Mouse (Mus musculus) heart, postnatal 0 days (tissue): Measurements from ENCODE around the gene Fgfr2. TPM values are rescaled to one million over a fixed set of nuclear protein-coding genes. Genes with fewer than 3 reads are reported as not detected.

Experiments used
- ATAC-seq: fragments of 200-750 bp; cut with Nextera tagmentation; 2 replicates; pipeline ENCODE4 v1.8.0; 2017; ENCODE audit warnings: low read depth, moderate number of reproducible peaks, moderate library complexity; ENCODE audit not compliant: insufficient read depth
- DNase-seq: peaks from one replicate; pipeline ENCODE4 v3.0.0-alpha.2; 2016; ENCODE audit warnings: low spot score
- H3K27ac ChIP-seq: fragments of 300-500 bp; sonication (generic); 2 replicates; pipeline ENCODE4 v1.5.1; 2014; ENCODE audit warnings: low read depth, mild to moderate bottlenecking
- H3K27me3 ChIP-seq: fragments of 300-500 bp; sonication (generic); 2 replicates; pipeline ENCODE4 v1.6.1; 2014; ENCODE audit warnings: low read length, mixed read lengths; ENCODE audit not compliant: control insufficient read depth, insufficient read depth
- H3K36me3 ChIP-seq: fragments of 300-500 bp; sonication (generic); replicated peaks from 2 replicates; pipeline ENCODE4 v1.6.1; 2014; ENCODE audit warnings: low read length, mixed read lengths; ENCODE audit not compliant: control insufficient read depth, insufficient read depth
- H3K4me1 ChIP-seq: fragments of 300-500 bp; sonication (generic); 2 replicates; pipeline ENCODE4 v1.6.1; 2014; ENCODE audit warnings: antibody characterized with exemption; ENCODE audit not compliant: control insufficient read depth, insufficient read depth
- H3K4me2 ChIP-seq: fragments of 300-500 bp; sonication (generic); 2 replicates; pipeline ENCODE4 v1.6.1; 2014; ENCODE audit warnings: low read depth, mild to moderate bottlenecking, low read length, moderate library complexity
- H3K4me3 ChIP-seq: fragments of 300-500 bp; sonication (generic); 2 replicates; pipeline ENCODE4 v1.5.1; 2014; ENCODE audit warnings: low read depth, low read length
- H3K9ac ChIP-seq: fragments of 300-500 bp; sonication (generic); replicated peaks from 2 replicates; pipeline ENCODE4 v1.6.1; 2014; ENCODE audit warnings: low read depth, low read length, mixed read lengths
- H3K9me3 ChIP-seq: fragments of 300-500 bp; sonication (generic); replicated peaks from 2 replicates; pipeline ENCODE4 v1.6.1; 2016; ENCODE audit warnings: low read length; ENCODE audit not compliant: control insufficient read depth
- CTCF ChIP-seq: IDR thresholded peaks from 2 replicates; pipeline ENCODE4 v1.5.1; 2016; ENCODE audit warnings: antibody characterized with exemption, control low read depth, low read depth
- EP300 ChIP-seq: IDR thresholded peaks from 2 replicates; pipeline ENCODE4 v1.6.1; 2016; ENCODE audit warnings: antibody characterized with exemption, low read depth
- WGBS: fragments of 180-500 bp; shearing (Covaris S2); extraction: QIAGEN DNeasy Blood & Tissue Kit; methylation state at CpG from one replicate; pipeline ENCODE4 v1.1.7; 2014; 5-methylcytosine and 5-hydroxymethylcytosine counted together
- polyA plus RNA-seq: library from polyadenylated mRNA; unstranded; fragments of >200 nt; fragmentation: Nextera tagmentation; extraction: Ambion mirVana; gene quantifications from 2 replicates; pipeline ENCODE4 v1.2.1, GENCODE M21; 2015
- total RNA-seq: library from RNA; depleted of rRNA; stranded (reverse); fragments of >200 nt; gene quantifications from 2 replicates; pipeline ENCODE4 v1.2.3, GENCODE M21; 2014; ENCODE audit warnings: low replicate concordance

The Fgfr2 gene
- total and polyA plus RNA-seq, 2 experiments from 2014 or later = 3.8 to 11.5 TPM

DNA sequence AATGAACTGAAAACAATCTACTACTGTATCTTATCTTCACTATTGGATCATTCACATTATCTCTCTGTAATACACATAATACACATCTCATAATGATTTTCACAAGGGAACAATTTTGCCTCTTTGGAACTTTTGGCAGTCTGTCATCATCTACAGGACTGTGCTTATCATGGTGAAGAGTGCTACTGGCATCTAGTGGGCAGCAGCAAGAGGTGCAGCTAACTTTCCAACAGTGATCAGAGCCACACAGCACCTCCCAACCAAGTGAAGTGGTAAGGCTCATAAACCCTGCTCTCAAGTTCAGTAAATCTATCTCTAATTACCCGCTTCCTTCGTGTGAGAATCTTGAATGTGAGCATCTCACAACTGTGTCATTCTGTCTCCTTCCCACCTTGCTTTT lies 2647.2 kb downstream of the Fgfr2 start:
- DNase-seq (peak; percentile 72), ATAC-seq (no peak)
- TF ChIP-seq CTCF = peak; percentile 98
- no peak for TF ChIP-seq EP300
- H3K9me3 ChIP-seq = no peaks in the 10 kb centered on the region
- no peak overlapping the region for H3K4me2 ChIP-seq
- 37% methylated on average over 2 of the region's 2 CpGs for WGBS
- no peak overlapping the region for H3K9ac ChIP-seq
- H3K27ac ChIP-seq = no peak overlapping the region
- no peak overlapping the region for H3K4me3 ChIP-seq
- no peaks in the 10 kb centered on the region for H3K4me1 ChIP-seq
- no peaks in the 10 kb centered on the region for H3K27me3 ChIP-seq
- peaks cover 15% of the 10 kb centered on the region for H3K36me3 ChIP-seq

- Histone ChIP-seq H3K4me3 (no peak overlapping the region), H3K27ac (no peak overlapping the region), H3K4me2 (no peak overlapping the region), H3K9ac (no peak overlapping the region), H3K36me3 (0 out of 2 replicates have a peak, but pooled peaks cover 10% of the 10 kb centered on the region), H3K4me1 (no peaks in the 10 kb centered on the region), H3K27me3 (no peaks in the 10 kb centered on the region), H3K9me3 (no peaks in the 10 kb centered on the region)
- no peak for ATAC-seq
- no peak for TF ChIP-seq EP300
- no peak for TF ChIP-seq CTCF
- DNase-seq = no peak
- 80% methylated on average over 3 of the region's 3 CpGs for WGBS
Observed at GRCm38 (mm10) chr7:130473881-130474280, 2649.3 kb downstream of the Fgfr2 start.

DNA sequence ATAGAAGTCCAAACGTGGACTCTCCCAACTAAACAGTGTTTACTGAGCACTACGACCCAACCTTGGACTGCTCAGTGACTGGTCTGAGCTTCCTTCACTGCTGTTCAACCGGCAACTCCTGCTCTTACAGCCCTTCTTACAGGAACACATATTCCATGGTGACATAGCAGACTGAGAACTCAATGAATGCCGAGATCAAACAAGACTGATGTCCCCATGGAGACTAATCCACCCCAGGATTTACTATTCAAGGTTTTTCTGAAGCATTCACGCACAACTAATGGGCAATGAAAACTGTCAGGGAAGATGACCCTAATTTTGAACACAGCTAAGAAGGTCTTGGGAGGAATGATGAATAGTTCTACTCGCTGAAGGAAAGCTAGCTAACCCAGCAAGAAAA lies 2650.5 kb downstream of the Fgfr2 start:
- Histone ChIP-seq H3K9ac (no peak overlapping the region), H3K9me3 (no peaks in the 10 kb centered on the region), H3K4me2 (no peak overlapping the region), H3K27ac (no peak overlapping the region), H3K4me1 (no peaks in the 10 kb centered on the region), H3K27me3 (no peaks in the 10 kb centered on the region), H3K36me3 (0 out of 2 replicates have a peak, but pooled peaks cover 11% of the 10 kb centered on the region), H3K4me3 (no peak overlapping the region)
- WGBS = 86% methylated on average over 6 of the region's 6 CpGs
- DNase-seq (no peak), ATAC-seq (no peak)
- TF ChIP-seq EP300 (no peak), CTCF (no peak)

DNA sequence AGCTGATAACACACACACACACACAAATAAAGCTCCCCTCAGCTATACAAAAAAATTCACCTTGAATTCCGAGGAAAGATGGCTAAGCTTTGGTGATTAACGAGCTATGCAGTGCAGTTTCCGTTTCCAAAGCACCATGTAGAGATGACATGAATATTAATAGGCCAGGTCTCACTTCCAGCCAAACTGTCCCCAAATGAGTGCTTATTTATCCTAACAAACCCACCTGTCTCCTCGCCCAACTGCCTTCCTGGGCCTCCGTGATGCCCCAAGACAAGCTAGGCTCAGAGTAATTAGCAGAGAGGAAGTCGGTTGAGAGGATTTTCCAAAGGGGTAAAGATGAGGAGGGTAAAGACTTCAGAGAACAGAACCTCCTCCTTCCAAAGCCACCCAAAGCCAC lies 2652.1 kb downstream of the Fgfr2 start:
- H3K9me3 ChIP-seq = no peaks in the 10 kb centered on the region
- 72% methylated on average over 6 of the region's 6 CpGs for WGBS
- no peaks in the 10 kb centered on the region for H3K27me3 ChIP-seq
- H3K4me2 ChIP-seq = no peak overlapping the region
- no peak overlapping the region for H3K27ac ChIP-seq
- no peak overlapping the region for H3K9ac ChIP-seq
- 0 out of 2 replicates have a peak, but pooled peaks cover 9% of the 10 kb centered on the region for H3K36me3 ChIP-seq
- ATAC-seq (no peak), DNase-seq (no peak)
- TF ChIP-seq EP300 (no peak), CTCF (no peak)
- no peaks in the 10 kb centered on the region for H3K4me1 ChIP-seq
- H3K4me3 ChIP-seq = no peak overlapping the region

GRCm38 (mm10) chr7:130455587-130456246 lies 2667.4 kb downstream of the Fgfr2 start:
- ATAC-seq (no peak), DNase-seq (no peak)
- no peak overlapping the region for H3K4me3 ChIP-seq
- TF ChIP-seq CTCF (no peak), EP300 (no peak)
- H3K4me2 ChIP-seq = no peak overlapping the region
- H3K4me1 ChIP-seq = peaks cover 9% of the 10 kb centered on the region
- H3K27ac ChIP-seq = no peak overlapping the region; the same call in 1 of the 2 replicates
- no peak overlapping the region for H3K9ac ChIP-seq
- H3K36me3 ChIP-seq = peaks cover 20% of the 10 kb centered on the region
- no peaks in the 10 kb centered on the region for H3K9me3 ChIP-seq
- H3K27me3 ChIP-seq = no peaks in the 10 kb centered on the region
- WGBS = 71% methylated on average over 4 of the region's 4 CpGs

- no peak for TF ChIP-seq CTCF
- no peak for TF ChIP-seq EP300
- H3K27ac ChIP-seq = no peak overlapping the region
- no peak for DNase-seq
- H3K4me2 ChIP-seq = no peak overlapping the region
- no peak for ATAC-seq
- WGBS = 56% methylated on average over 3 of the region's 3 CpGs
- H3K36me3 ChIP-seq = peaks cover 28% of the 10 kb centered on the region
- no peak overlapping the region for H3K9ac ChIP-seq
- H3K9me3 ChIP-seq = no peaks in the 10 kb centered on the region
- no peaks in the 10 kb centered on the region for H3K27me3 ChIP-seq
- H3K4me1 ChIP-seq = peaks cover 9% of the 10 kb centered on the region
- H3K4me3 ChIP-seq = no peak overlapping the region
Observed at GRCm38 (mm10) chr7:130454226-130454625, 2668.9 kb downstream of the Fgfr2 start.
